Mouse (Mus musculus) forebrain, embryonic 15.5 days (tissue): ENCODE results near the gene Trdn. TPM values are rescaled to one million over a fixed set of nuclear protein-coding genes. Genes with fewer than 3 reads are reported as not detected.

Experiments
- polyA plus RNA-seq: library from polyadenylated mRNA; unstranded; fragments of >200 nt; fragmentation: Nextera tagmentation; extraction: Ambion mirVana; gene quantifications from 2 replicates; pipeline ENCODE4 v1.2.1, GENCODE M21; 2015

Gene Trdn
- polyA plus RNA-seq, 1 experiment from 2014 or later: 0.17 TPM

Other genes starting within 250 kb of the Trdn start
- 11.8 and 13.1 TPM in 2 replicates for gene Nkain2, start 190.1 kb upstream of the Trdn start, polyA plus RNA-seq